Mouse (Mus musculus) kidney, adult 9 months (tissue): ENCODE measurements at regions not wholly inside any gene's neighbourhood (a gene's known extent, or its start where the extent isn't known, plus 50 kb on each side); places are given as distances from the start of the nearest gene placed in this dataset.
A peak's percentile ranks its signal among the peaks of the same experiment; 100 is the strongest.

Source experiments
- DNase-seq: peaks from one replicate; pipeline ENCODE4 v3.0.0; 2022

GRCm38 (mm10) chr7:121589088-121589605, 117.9 kb downstream of the Usp31 start:
- DNase-seq, result peak; percentile 31

- DNase-seq, result no peak
Measured at GRCm38 (mm10) chr7:121587713-121588112, 119.3 kb downstream of the Usp31 start.

GRCm38 (mm10) chr7:121585721-121586120, 121.3 kb downstream of the Usp31 start:
- DNase-seq, result no peak

GRCm38 (mm10) chr7:121579497-121579896, 127.6 kb downstream of the Usp31 start:
- no peak for DNase-seq

- peak; percentile 32 for DNase-seq
Measured at GRCm38 (mm10) chr7:121572681-121573335, 134.2 kb downstream of the Usp31 start.

GRCm38 (mm10) chr7:121571741-121572140, 135.3 kb downstream of the Usp31 start:
- peak; percentile 28 for DNase-seq

- DNase-seq, result no peak
Measured at GRCm38 (mm10) chr7:121571292-121571691, 135.8 kb downstream of the Usp31 start.

GRCm38 (mm10) chr7:121569248-121569647, 137.8 kb downstream of the Usp31 start:
- no peak for DNase-seq

- DNase-seq, result no peak
Measured at GRCm38 (mm10) chr7:121568064-121568463, 139.0 kb downstream of the Usp31 start.

- DNase-seq, result peak; percentile 55
Measured at GRCm38 (mm10) chr7:121563526-121563925, 143.5 kb downstream of the Usp31 start.

- no peak for DNase-seq
Measured at GRCm38 (mm10) chr7:121555420-121555819, 151.6 kb downstream of the Usp31 start.
